Mouse (Mus musculus) lung, postnatal 0 days (tissue): ENCODE results near the gene Exoc3l2.

Source experiments
- CTCF ChIP-seq: IDR thresholded peaks from 2 replicates; pipeline ENCODE4 v1.5.1; 2016; ENCODE audit warnings: antibody characterized with exemption, mild to moderate bottlenecking
- EP300 ChIP-seq: IDR thresholded peaks from 2 replicates; pipeline ENCODE4 v1.6.1; 2016; ENCODE audit warnings: antibody characterized with exemption, mild to moderate bottlenecking, control low read depth

DNA sequence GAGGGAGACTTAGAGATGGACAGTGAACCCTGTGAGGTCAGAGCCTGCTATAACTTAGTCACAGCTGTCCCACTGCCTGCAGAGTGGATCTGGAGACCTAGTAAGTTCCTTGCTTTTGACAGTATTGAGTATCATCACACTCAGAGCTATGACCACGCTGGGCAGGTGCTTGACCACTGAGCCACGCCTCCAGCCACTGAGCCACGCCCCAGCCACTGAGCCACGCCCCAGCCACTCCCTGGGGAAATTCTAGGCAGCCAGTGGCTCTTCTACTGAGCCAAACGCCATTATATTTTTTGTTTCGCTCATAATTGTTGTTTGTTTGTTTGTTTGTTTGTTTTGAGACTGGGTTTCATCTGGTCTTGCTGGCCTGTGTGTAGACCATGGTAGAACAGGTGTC, 4.5 kb downstream of the Exoc3l2 start:
- TF ChIP-seq CTCF (no peak), EP300 (no peak)
